ENCODE assay signal across 14 mouse cellular contexts in genomic region chr17:5004266-5004665, GRCm38 (mm10). TPM values are rescaled to one million over a fixed set of nuclear protein-coding genes. Genes with fewer than 3 reads are reported as not detected.
DNase-seq lines count a peak whose midpoint lies in the region; ATAC-seq and TF ChIP-seq lines count a peak whose summit lies in the region.
"Had no signal": no experiment of that assay in that cellular context is flagged by ENCODE, and none has a peak within 500 bp of the region (broad histone marks: within the 10 kb centered on the region; RNA-seq: fewer than 3 reads in every experiment).

No protein-coding gene starts in this region.

- H3K4me1 ChIP-seq in heart, embryonic 10.5 days: peaks cover 78% of the 10 kb centered on the region
- peaks cover 41% of the 10 kb centered on the region for H3K4me1 ChIP-seq in lung, postnatal 0 days (ENCODE audit: insufficient read depth, low read depth, low read length)
- H3K4me1 ChIP-seq in neural tube, embryonic 13.5 days (replicated peaks): peaks cover 97% of the 10 kb centered on the region
- H3K4me1 ChIP-seq in kidney, embryonic 14.5 days (ENCODE audit: control insufficient read depth, insufficient read depth, low read length): peaks cover 81% of the 10 kb centered on the region

- 45% methylated on average over 8 of the region's 8 CpGs for WGBS in heart, embryonic 10.5 days
- 28% methylated on average over 8 of the region's 8 CpGs for WGBS in lung, postnatal 0 days
- 49% methylated on average over 8 of the region's 8 CpGs for WGBS in neural tube, embryonic 13.5 days
- 44% methylated on average over 8 of the region's 8 CpGs for WGBS in kidney, embryonic 14.5 days

- intact Hi-C loops in heart, postnatal 10 days (cut with DNase I): loop anchor here (5.0 to 10.0 kb wide), 2 partner anchors 38 to 391 kb away; no protein-coding TSS in a partner anchor

- no peaks in the 10 kb centered on the region for H3K27me3 ChIP-seq in heart, embryonic 10.5 days (ENCODE audit: insufficient read depth, poor library complexity, severe bottlenecking)
- no peaks in the 10 kb centered on the region for H3K27me3 ChIP-seq in lung, postnatal 0 days (replicated peaks; ENCODE audit: insufficient read depth, low read length)
- no peaks in the 10 kb centered on the region for H3K27me3 ChIP-seq in neural tube, embryonic 13.5 days
- no peaks in the 10 kb centered on the region for H3K27me3 ChIP-seq in kidney, embryonic 14.5 days (ENCODE audit: control insufficient read depth, insufficient read depth, low read length)
- H3K27me3 ChIP-seq: heart, embryonic 12.5 days; limb, embryonic 12.5 days had no signal

- peak; percentile 74 for DNase-seq in heart, embryonic 10.5 days (ENCODE audit: low spot score)
- DNase-seq in heart, postnatal 10 days: no peak
- peak; percentile 60 for DNase-seq in lung, postnatal 0 days (ENCODE audit: low spot score)
- DNase-seq in lung, postnatal 25 days (ENCODE audit: low spot score): no peak
- no peak for DNase-seq in left cerebral cortex, adult 8-10 months (ENCODE audit: low spot score in 2 of 2)
- DNase-seq: adrenal gland, postnatal 14 days; cerebellum, adult 11-12 months; kidney, adult 18-20 months; layer of hippocampus, adult 9-11 months had no signal

- H3K9me3 ChIP-seq in heart, embryonic 10.5 days: no peaks in the 10 kb centered on the region
- H3K9me3 ChIP-seq in lung, postnatal 0 days (ENCODE audit: low read length): no peaks in the 10 kb centered on the region
- no peaks in the 10 kb centered on the region for H3K9me3 ChIP-seq in neural tube, embryonic 13.5 days
- H3K9me3 ChIP-seq in kidney, embryonic 14.5 days (ENCODE audit: control insufficient read depth, low read length): no peaks in the 10 kb centered on the region
- H3K9me3 ChIP-seq: heart, embryonic 12.5 days; limb, embryonic 12.5 days had no signal

- no peak overlapping the region for H3K27ac ChIP-seq in heart, embryonic 10.5 days
- 0 out of 2 replicates have a peak overlapping the region, but pooled peaks have one; percentile 9 for H3K27ac ChIP-seq in lung, postnatal 0 days (ENCODE audit: low read length)
- H3K27ac ChIP-seq in neural tube, embryonic 13.5 days (replicated peaks): 0 out of 2 replicates have a peak overlapping the region, but pooled peaks have one; percentile 23
- H3K27ac ChIP-seq in kidney, embryonic 14.5 days (ENCODE audit: low read depth, low read length): no peak overlapping the region
- H3K27ac ChIP-seq: limb, embryonic 12.5 days had no signal

- no peaks in the 10 kb centered on the region for H3K36me3 ChIP-seq in heart, embryonic 10.5 days
- H3K36me3 ChIP-seq in lung, postnatal 0 days (ENCODE audit: insufficient read depth, low read length): no peaks in the 10 kb centered on the region
- no peaks in the 10 kb centered on the region for H3K36me3 ChIP-seq in neural tube, embryonic 13.5 days
- no peaks in the 10 kb centered on the region for H3K36me3 ChIP-seq in kidney, embryonic 14.5 days (ENCODE audit: control insufficient read depth, insufficient read depth, low read length)
- H3K36me3 ChIP-seq: heart, embryonic 12.5 days; limb, embryonic 12.5 days had no signal

- peak; percentile 34 for ATAC-seq in lung, postnatal 0 days
- peak; percentile 23 for ATAC-seq in granulocyte monocyte progenitor cell, adult 5-6 weeks (replicated peaks; ENCODE audit: poor library complexity, severe bottlenecking)
- ATAC-seq in neural tube, embryonic 13.5 days (ENCODE audit: low read depth): no peak
- no peak for ATAC-seq in kidney, embryonic 14.5 days (ENCODE audit: low FRiP score, low TSS enrichment)

- peak overlapping the region; percentile 22; the same call in 1 of the 2 replicates for H3K4me2 ChIP-seq in lung, postnatal 0 days (replicated peaks; ENCODE audit: low read depth, low read length)
- peak overlapping the region; percentile 11 for H3K4me2 ChIP-seq in neural tube, embryonic 13.5 days
- H3K4me2 ChIP-seq in kidney, embryonic 14.5 days (replicated peaks; ENCODE audit: low read depth, low read length): no peak overlapping the region
- H3K4me2 ChIP-seq: heart, embryonic 12.5 days; limb, embryonic 12.5 days had no signal

- TF ChIP-seq EP300 in lung, postnatal 0 days (IDR thresholded peaks at IDR 0.05): no peak

- no peak for TF ChIP-seq CTCF in lung, postnatal 0 days (IDR thresholded peaks at IDR 0.05)

- no peak overlapping the region for H3K9ac ChIP-seq in lung, postnatal 0 days (replicated peaks; ENCODE audit: low read depth)
- peak overlapping the region; percentile 43; the same call in 1 of the 2 replicates for H3K9ac ChIP-seq in neural tube, embryonic 13.5 days
- no peak overlapping the region for H3K9ac ChIP-seq in kidney, embryonic 14.5 days (ENCODE audit: low read depth, low read length)
- H3K9ac ChIP-seq: heart, embryonic 12.5 days; limb, embryonic 12.5 days had no signal

- no peak overlapping the region for H3K4me3 ChIP-seq in heart, embryonic 10.5 days
- H3K4me3 ChIP-seq in lung, postnatal 0 days (ENCODE audit: low read depth, low read length): no peak overlapping the region
- no peak overlapping the region for H3K4me3 ChIP-seq in neural tube, embryonic 13.5 days
- no peak overlapping the region for H3K4me3 ChIP-seq in kidney, embryonic 14.5 days (ENCODE audit: low read length)
- H3K4me3 ChIP-seq: heart, embryonic 12.5 days; limb, embryonic 12.5 days had no signal

RNA-seq across cellular contexts. Expression of gene Arid1b, which starts 10.1 kb away (rescaled TPM):
- 6.1 and 8.4 TPM in 2 replicates for polyA plus RNA-seq in heart, embryonic 10.5 days (2016; fragmentation: Nextera tagmentation; extraction: Ambion mirVana)
- 10 to 100 TPM; 38.9 to 41.4 TPM for total RNA-seq in heart, postnatal 10 days (2021)
- polyA plus RNA-seq in lung, postnatal 0 days (2015; fragmentation: Nextera tagmentation; extraction: Ambion mirVana): 7.2 and 8.8 TPM in 2 replicates
- 39.2 and 51.1 TPM in 2 replicates for total RNA-seq in granulocyte monocyte progenitor cell, adult 5-6 weeks (2014; fragmentation: Nextera tagmentation)
- 24.1 and 29.4 TPM in 2 replicates for total RNA-seq in granulocyte monocyte progenitor cell, adult 5-6 weeks (2017)
- polyA plus RNA-seq in neural tube, embryonic 13.5 days (2015; fragmentation: Nextera tagmentation; extraction: Ambion mirVana): 14.1 and 14.4 TPM in 2 replicates
- total RNA-seq in left cerebral cortex, adult 8-10 months (2022): 10 to 100 TPM; 70.1 to 83.9 (median 72.5) TPM
- polyA plus RNA-seq in kidney, embryonic 14.5 days (2014; fragmentation: Nextera tagmentation; extraction: Ambion mirVana): 17.1 and 19.2 TPM in 2 replicates

Comparison
In these comparisons a context has a peak if more than half of its experiments do, and no peak if none do; other contexts are left out.
1. DNase-seq: peak in heart, embryonic 10.5 days (single experiment) and lung, postnatal 0 days (single experiment); none in heart, postnatal 10 days (0 of 2), lung, postnatal 25 days (single experiment) and left cerebral cortex, adult 8-10 months (0 of 2).
2. H3K27ac ChIP-seq: peak in lung, postnatal 0 days (single experiment) and neural tube, embryonic 13.5 days (single experiment); none in heart, embryonic 10.5 days (single experiment) and kidney, embryonic 14.5 days (single experiment).
3. ATAC-seq: peak in lung, postnatal 0 days (single experiment) and granulocyte monocyte progenitor cell, adult 5-6 weeks (single experiment); none in neural tube, embryonic 13.5 days (single experiment) and kidney, embryonic 14.5 days (single experiment).